Mouse (Mus musculus): ENCODE data around the gene Galnt11. TPM values are rescaled to one million over a fixed set of nuclear protein-coding genes. Genes with fewer than 3 reads are reported as not detected.

Gene Galnt11
- polyA plus RNA-seq, 1 experiment, result 44.5 TPM

GRCm38 (mm10) chr5:25252423-25252822, 30.7 kb downstream of the Galnt11 start:
- Histone ChIP-seq H3K4me1 (ENCODE audit: control insufficient read depth, insufficient read depth, low read length) (no peaks in the 10 kb centered on the region), H3K4me3 (ENCODE audit: insufficient read depth, low read length) (no peak overlapping the region), H3K27ac (ENCODE audit: insufficient read depth, low read length) (no peak overlapping the region)
- no peak for TF ChIP-seq POLR2A (IDR thresholded peaks at IDR 0.05; ENCODE audit: extremely low read depth, insufficient read depth, low read length)
- no peak for TF ChIP-seq CTCF (IDR thresholded peaks at IDR 0.05; ENCODE audit: extremely low read depth, insufficient read depth, low read length)

- H3K27ac ChIP-seq (ENCODE audit: insufficient read depth, low read length), result no peak overlapping the region
- H3K4me3 ChIP-seq (ENCODE audit: insufficient read depth, low read length), result no peak overlapping the region
- TF ChIP-seq CTCF (IDR thresholded peaks at IDR 0.05; ENCODE audit: extremely low read depth, insufficient read depth, low read length) (no peak), POLR2A (IDR thresholded peaks at IDR 0.05; ENCODE audit: extremely low read depth, insufficient read depth, low read length) (no peak)
- H3K4me1 ChIP-seq (ENCODE audit: control insufficient read depth, insufficient read depth, low read length), result no peaks in the 10 kb centered on the region
These were observed 31.3 kb downstream of the Galnt11 start for GRCm38 (mm10) chr5:25252825-25253544.

GRCm38 (mm10) chr5:25254491-25254890, 32.8 kb downstream of the Galnt11 start:
- Histone ChIP-seq H3K4me1 (ENCODE audit: control insufficient read depth, insufficient read depth, low read length) (no peaks in the 10 kb centered on the region), H3K27ac (ENCODE audit: insufficient read depth, low read length) (no peak overlapping the region), H3K4me3 (ENCODE audit: insufficient read depth, low read length) (no peak overlapping the region)
- TF ChIP-seq CTCF (IDR thresholded peaks at IDR 0.05; ENCODE audit: extremely low read depth, insufficient read depth, low read length) (no peak), POLR2A (IDR thresholded peaks at IDR 0.05; ENCODE audit: extremely low read depth, insufficient read depth, low read length) (no peak)

GRCm38 (mm10) chr5:25256686-25257085, 35.0 kb downstream of the Galnt11 start:
- H3K27ac ChIP-seq (ENCODE audit: insufficient read depth, low read length), result no peak overlapping the region

GRCm38 (mm10) chr5:25261452-25261851, 39.7 kb downstream of the Galnt11 start:
- Histone ChIP-seq H3K27ac (ENCODE audit: insufficient read depth, low read length) (no peak overlapping the region), H3K4me3 (ENCODE audit: insufficient read depth, low read length) (no peak overlapping the region), H3K4me1 (ENCODE audit: control insufficient read depth, insufficient read depth, low read length) (no peaks in the 10 kb centered on the region)
- TF ChIP-seq CTCF (IDR thresholded peaks at IDR 0.05; ENCODE audit: extremely low read depth, insufficient read depth, low read length) (no peak), POLR2A (IDR thresholded peaks at IDR 0.05; ENCODE audit: extremely low read depth, insufficient read depth, low read length) (no peak)

More at GRCm38 (mm10) chr5:25256686-25257085, 35.0 kb downstream of the Galnt11 start:
- H3K4me1 ChIP-seq (ENCODE audit: control insufficient read depth, insufficient read depth, low read length), result no peaks in the 10 kb centered on the region
- TF ChIP-seq POLR2A (IDR thresholded peaks at IDR 0.05; ENCODE audit: extremely low read depth, insufficient read depth, low read length) (no peak), CTCF (IDR thresholded peaks at IDR 0.05; ENCODE audit: extremely low read depth, insufficient read depth, low read length) (no peak)
- no peak overlapping the region for H3K4me3 ChIP-seq (ENCODE audit: insufficient read depth, low read length)

- H3K4me1 ChIP-seq (ENCODE audit: control insufficient read depth, insufficient read depth, low read length), result no peaks in the 10 kb centered on the region
- no peak for TF ChIP-seq CTCF (IDR thresholded peaks at IDR 0.05; ENCODE audit: extremely low read depth, insufficient read depth, low read length)
- TF ChIP-seq POLR2A (IDR thresholded peaks at IDR 0.05; ENCODE audit: extremely low read depth, insufficient read depth, low read length), result no peak
- H3K4me3 ChIP-seq (ENCODE audit: insufficient read depth, low read length), result no peak overlapping the region
- H3K27ac ChIP-seq (ENCODE audit: insufficient read depth, low read length), result no peak overlapping the region
These were observed 40.6 kb downstream of the Galnt11 start for GRCm38 (mm10) chr5:25262266-25262665.

GRCm38 (mm10) chr5:25268258-25268888, 46.7 kb downstream of the Galnt11 start:
- H3K27ac ChIP-seq (ENCODE audit: insufficient read depth, low read length), result no peak overlapping the region
- no peaks in the 10 kb centered on the region for H3K4me1 ChIP-seq (ENCODE audit: control insufficient read depth, insufficient read depth, low read length)
- TF ChIP-seq CTCF (IDR thresholded peaks at IDR 0.05; ENCODE audit: extremely low read depth, insufficient read depth, low read length), result no peak
- H3K4me3 ChIP-seq (ENCODE audit: insufficient read depth, low read length), result no peak overlapping the region

GRCm38 (mm10) chr5:25275629-25276028, 53.9 kb downstream of the Galnt11 start:
- TF ChIP-seq POLR2A (IDR thresholded peaks at IDR 0.05; ENCODE audit: extremely low read depth, insufficient read depth, low read length), result no peak
- no peak for TF ChIP-seq CTCF (IDR thresholded peaks at IDR 0.05; ENCODE audit: extremely low read depth, insufficient read depth, low read length)
- peaks cover 3% of the 10 kb centered on the region for H3K4me1 ChIP-seq (ENCODE audit: control insufficient read depth, insufficient read depth, low read length)
- no peak overlapping the region for H3K27ac ChIP-seq (ENCODE audit: insufficient read depth, low read length)
- no peak overlapping the region for H3K4me3 ChIP-seq (ENCODE audit: insufficient read depth, low read length)

GRCm38 (mm10) chr5:25276365-25276764, 54.7 kb downstream of the Galnt11 start:
- no peak overlapping the region for H3K4me3 ChIP-seq (ENCODE audit: insufficient read depth, low read length)
- no peak overlapping the region for H3K27ac ChIP-seq (ENCODE audit: insufficient read depth, low read length)
- no peak for TF ChIP-seq POLR2A (IDR thresholded peaks at IDR 0.05; ENCODE audit: extremely low read depth, insufficient read depth, low read length)
- no peak for TF ChIP-seq CTCF (IDR thresholded peaks at IDR 0.05; ENCODE audit: extremely low read depth, insufficient read depth, low read length)
- peaks cover 3% of the 10 kb centered on the region for H3K4me1 ChIP-seq (ENCODE audit: control insufficient read depth, insufficient read depth, low read length)

GRCm38 (mm10) chr5:25283988-25284387, 62.3 kb downstream of the Galnt11 start:
- TF ChIP-seq CTCF (IDR thresholded peaks at IDR 0.05; ENCODE audit: extremely low read depth, insufficient read depth, low read length) (no peak), POLR2A (IDR thresholded peaks at IDR 0.05; ENCODE audit: extremely low read depth, insufficient read depth, low read length) (no peak)
- no peak overlapping the region for H3K4me3 ChIP-seq (ENCODE audit: insufficient read depth, low read length)
- no peaks in the 10 kb centered on the region for H3K4me1 ChIP-seq (ENCODE audit: control insufficient read depth, insufficient read depth, low read length)
- H3K27ac ChIP-seq (ENCODE audit: insufficient read depth, low read length), result no peak overlapping the region

Measured in cortical plate, adult 2 months (tissue).